Mouse (Mus musculus) spleen, postnatal 14 days (tissue): ENCODE results near the gene Fsd1.

Source experiments
- DNase-seq, 2 experiments: peaks; one replicate each; pipeline ENCODE4 v3.0.0; 2021 to 2022; ENCODE audit warnings: low spot score in 2 of 2

Fsd1 gene

GRCm38 (mm10) chr17:55961631-55962030, 24.7 kb upstream of the Fsd1 start:
- no peak for DNase-seq

- DNase-seq, result no peak
Observed at GRCm38 (mm10) chr17:55963171-55963570, 23.1 kb upstream of the Fsd1 start.

DNA sequence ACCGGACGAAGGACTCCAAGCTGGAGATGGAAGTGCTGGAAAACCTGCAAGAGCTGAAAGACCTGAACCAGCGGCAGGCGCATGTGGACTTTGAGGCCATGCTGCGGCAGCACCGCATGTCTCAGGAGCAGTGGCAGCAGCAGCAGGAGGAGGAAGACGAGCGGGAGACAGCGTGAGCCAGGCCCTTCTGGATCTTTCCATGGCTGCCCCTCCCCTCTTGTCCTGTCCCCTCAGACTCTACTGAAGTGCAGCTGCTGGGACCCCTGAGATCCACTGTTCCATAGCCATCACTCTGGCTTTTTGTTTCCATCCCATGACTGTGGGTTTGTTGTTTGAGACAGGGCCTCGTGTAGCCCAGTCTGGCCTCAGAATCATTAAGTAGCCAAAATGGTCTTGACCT, 21.8 kb upstream of the Fsd1 start:
- DNase-seq, result no peak

- DNase-seq, result no peak
Observed at GRCm38 (mm10) chr17:55964996-55965395, 21.3 kb upstream of the Fsd1 start.

DNA sequence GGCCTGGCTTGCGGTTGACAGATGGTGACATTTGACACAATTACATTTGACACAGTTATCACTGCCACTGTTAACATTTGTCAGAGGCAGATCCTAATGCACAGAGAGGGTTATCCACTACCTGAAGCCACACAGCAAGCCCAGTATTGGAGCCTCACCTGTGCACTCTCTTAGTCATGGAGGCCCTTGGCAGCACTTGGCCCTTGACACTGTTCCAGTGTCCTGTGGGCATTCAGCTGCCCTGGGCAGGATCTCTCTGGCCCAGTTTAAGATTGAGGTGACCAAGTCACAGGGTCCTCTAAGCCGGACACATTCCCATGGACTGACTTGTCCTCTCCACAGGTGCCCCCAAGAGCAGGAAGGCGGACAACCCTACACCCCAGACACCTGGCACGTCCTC, 19.1 kb upstream of the Fsd1 start:
- DNase-seq, result no peak

GRCm38 (mm10) chr17:55968210-55968609, 18.1 kb upstream of the Fsd1 start:
- DNase-seq, result no peak

DNA sequence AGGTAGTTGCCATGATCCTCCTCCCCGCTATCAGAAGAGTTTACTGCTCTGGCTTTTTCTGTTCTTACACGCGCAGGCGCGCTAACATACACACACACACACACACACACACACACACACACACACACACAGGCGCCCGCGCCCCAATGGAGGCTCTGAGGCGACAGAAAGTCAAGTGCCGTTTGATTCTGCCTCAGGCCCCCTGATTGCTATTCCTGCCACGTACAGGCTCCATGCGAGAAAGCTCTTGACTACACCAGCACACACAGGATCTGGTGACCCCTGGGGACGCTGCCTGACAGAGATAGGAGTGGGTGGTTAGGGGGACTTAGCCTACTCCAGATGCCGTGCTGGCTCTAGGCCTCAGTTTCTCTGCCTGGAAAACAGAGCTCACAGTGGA, 16.7 kb upstream of the Fsd1 start:
- no peak for DNase-seq

DNA sequence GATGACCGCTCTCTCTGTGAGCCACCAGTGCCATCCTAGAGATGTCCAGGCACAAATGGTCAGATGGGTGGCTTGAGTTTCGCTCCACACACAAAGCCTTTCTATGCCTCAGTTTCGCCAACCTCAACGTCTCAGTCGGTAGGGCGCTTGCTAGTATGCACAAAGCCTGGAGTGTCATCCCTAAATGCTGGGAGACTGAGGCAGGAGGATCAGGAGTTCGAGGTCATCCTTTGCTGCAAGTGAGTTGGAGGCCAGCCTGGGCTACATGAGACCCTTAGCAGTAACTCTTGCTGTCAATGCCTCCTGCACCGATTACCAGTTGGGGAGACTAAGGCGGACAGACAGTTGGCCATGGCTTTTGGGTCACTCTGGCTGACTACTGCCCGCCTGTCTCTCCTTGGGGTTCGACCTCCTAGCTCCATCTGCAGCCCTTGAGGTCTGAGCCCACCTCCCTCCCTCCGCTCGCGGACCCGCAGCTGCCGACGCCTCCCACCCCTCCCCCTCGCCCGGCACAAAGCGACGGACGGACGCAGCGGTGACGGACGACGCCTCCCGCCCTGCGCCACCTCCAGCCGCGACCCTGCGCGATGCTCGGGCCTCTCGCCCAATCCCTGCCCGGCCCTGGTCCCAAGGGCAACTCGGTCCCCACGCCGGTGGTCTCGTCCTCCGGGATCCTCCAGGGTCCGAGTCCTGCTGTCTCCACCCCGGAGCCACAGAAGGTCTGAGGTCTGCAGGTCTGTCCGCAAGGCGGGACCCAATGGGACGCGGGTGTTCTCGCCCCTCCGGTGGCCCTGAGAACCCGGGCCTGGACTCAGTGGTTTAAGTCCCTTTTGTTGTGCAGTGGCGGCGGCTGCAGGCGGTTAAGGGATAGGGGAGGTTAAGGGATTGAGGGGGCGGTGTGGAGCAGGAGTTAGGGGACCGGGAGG, 16.1 kb upstream of the Fsd1 start, which contains the start of gene Shd:
Gene Shd (plus strand): TSS at position 502 of the 926 bp plus-strand sequence.
- no peak for DNase-seq

DNA sequence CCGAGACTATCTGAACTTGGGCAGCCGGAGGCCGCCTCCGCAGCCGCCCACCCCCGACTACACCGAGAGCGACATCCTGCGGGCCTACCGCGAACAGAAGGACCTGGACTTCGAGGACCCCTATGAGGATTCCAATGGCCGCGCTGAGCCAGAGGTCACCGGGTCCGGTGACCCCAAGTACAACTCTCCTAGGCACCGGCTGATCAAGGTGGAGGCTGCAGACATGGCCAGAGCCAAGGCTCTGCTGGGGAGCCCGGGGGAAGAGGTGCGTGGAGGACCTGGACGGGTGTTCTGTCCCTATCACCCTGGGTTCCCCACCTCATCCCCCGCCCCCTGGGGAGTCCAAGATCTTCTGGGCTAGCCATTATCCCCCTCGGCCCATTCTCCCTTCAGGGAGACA, 14.9 kb upstream of the Fsd1 start:
- no peak for DNase-seq

GRCm38 (mm10) chr17:55976255-55976862, 9.9 kb upstream of the Fsd1 start:
- peak; percentile 40 to 61 for DNase-seq

- no peak for DNase-seq
Observed at GRCm38 (mm10) chr17:55977301-55977700, 9.0 kb upstream of the Fsd1 start.

- DNase-seq, result no peak
Observed at GRCm38 (mm10) chr17:55990278-55990898, 4.1 kb downstream of the Fsd1 start.

- no peak for DNase-seq
Observed at GRCm38 (mm10) chr17:55996007-55996406, 9.7 kb downstream of the Fsd1 start.

DNA sequence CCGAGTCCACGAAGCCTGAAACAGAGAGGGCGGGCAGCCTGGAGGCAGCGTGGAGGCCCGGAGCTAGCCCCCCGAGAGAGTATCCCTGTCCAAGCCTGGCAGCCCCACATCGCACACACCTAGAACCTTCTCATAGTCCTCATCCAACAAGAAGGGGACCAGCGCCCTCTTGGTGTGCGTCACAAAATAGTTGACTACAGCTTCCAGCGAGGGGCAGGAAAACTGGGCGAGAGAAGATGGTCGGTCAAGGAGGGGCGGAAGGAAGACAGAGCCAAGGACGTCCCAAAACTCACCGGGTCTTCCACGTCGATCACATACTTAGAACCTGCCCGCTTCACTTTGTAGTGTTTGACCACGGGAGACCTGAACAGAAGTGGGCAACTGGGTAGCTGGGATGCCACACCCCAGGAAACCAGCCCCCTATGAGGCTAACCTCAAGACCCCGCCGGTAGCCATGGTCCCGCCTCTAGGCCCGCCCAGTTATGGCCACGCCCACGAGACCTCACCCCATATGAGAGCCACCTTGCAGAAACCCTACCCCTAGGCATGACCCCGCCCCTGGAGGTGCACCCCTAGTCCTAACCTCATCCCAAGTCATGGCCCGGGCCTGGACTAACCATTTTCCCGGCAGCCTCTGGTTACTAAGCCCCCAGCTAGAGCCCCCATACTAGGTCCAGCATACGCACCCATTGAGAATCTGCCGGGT, 13.6 kb downstream of the Fsd1 start:
- DNase-seq, result no peak

GRCm38 (mm10) chr17:56003000-56003399, 16.7 kb downstream of the Fsd1 start:
- DNase-seq, result no peak

- DNase-seq, result no peak
Observed at GRCm38 (mm10) chr17:56005415-56006061, 19.2 kb downstream of the Fsd1 start, which contains the start of the genes Stap2 and Mpnd. TSS of gene Stap2 (minus strand) at chr17:56005584. TSS of gene Mpnd (plus strand) at chr17:56005711.

DNA sequence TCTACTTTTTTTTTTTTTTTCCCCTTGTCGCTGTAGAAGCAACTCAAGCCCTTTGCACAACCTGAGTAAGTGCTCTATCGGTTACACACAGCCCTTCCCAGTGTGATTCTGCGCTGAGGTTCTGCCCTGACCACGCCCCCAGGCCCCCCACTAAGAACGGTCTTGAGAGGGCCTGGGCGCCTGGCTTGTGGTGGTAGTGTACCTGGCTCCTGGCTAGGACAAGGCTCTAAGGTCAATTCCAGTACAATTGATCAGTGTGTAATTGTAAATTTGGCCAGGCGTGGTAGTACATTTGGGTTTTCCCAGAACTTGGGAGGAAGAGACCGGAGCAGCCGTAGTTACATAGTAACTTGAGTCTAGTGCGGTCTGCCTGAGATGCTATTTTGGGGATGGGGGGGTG, 20.6 kb downstream of the Fsd1 start:
- no peak for DNase-seq

DNA sequence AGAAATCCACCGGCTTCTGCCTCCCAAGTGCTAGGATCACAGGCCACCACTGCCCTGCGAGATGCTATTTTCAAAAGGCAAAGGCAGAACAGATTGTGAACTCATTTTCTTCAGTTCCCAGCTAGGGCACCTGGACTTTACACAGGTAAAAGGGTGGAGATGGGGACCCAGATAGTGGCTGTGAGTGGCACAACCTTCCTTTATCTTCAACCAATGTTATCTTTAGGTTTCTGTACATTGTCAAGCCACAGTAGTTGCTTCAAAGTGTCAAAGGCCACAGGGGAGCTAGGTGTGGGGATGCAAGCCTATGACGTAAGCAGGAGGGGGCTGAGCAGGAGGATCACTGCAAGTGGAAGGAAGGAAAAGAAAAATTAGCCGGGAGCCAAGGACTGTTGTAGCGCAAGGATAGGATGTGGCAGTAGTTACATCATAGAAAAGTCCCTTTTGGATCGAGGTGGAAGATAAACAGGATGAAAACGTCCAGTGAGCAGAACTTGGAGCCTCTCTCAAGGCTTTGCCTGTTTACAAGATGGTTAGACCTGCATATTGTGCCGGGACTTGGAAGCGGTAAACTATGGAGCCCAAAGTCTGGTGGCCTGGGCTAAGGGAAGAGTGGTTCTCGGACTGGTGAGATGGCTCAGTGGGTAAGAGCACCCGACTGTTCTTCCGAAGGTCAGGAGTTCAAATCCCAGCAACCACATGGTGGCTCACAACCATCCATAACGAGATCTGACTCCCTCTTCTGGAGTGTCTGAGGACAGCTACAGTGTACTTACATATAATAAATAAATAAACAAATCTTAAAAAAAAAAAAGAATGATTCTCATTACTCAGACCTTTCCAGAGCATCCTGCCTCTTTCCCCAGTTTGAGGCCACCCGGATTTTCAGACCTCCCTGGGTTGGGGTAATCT, 21.4 kb downstream of the Fsd1 start:
- no peak for DNase-seq

- peak; percentile 76 to 77 for DNase-seq
Observed at GRCm38 (mm10) chr17:56008356-56009087, 22.2 kb downstream of the Fsd1 start.
